Mouse (Mus musculus) urinary bladder, postnatal 10 days (tissue): Measurements from ENCODE around the gene Adamts5.

ENCODE experiments used
- DNase-seq: peaks from one replicate; pipeline ENCODE4 v3.0.0; 2022; ENCODE audit warnings: low spot score

Gene Adamts5

DNA sequence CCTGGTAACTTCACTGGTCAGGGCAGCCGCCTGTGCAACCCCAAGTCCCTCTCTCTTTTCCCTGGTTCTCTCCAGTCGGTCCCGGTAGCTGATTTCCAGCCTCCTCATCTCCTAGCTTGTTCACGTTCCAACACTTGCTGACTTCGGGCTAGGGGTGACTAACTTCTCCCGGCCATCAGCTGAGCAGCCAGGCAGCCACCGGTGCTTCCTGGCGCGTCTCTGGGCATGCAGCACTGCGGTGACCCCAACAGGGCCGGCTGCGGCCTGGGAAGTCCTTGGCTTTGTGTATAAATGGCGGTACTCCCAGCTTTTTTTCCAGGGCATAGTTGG lies at the start of gene Adamts5:
Adamts5 (minus strand) TSS at position 248 of the 330 bp plus-strand sequence.
- no peak for DNase-seq

DNA sequence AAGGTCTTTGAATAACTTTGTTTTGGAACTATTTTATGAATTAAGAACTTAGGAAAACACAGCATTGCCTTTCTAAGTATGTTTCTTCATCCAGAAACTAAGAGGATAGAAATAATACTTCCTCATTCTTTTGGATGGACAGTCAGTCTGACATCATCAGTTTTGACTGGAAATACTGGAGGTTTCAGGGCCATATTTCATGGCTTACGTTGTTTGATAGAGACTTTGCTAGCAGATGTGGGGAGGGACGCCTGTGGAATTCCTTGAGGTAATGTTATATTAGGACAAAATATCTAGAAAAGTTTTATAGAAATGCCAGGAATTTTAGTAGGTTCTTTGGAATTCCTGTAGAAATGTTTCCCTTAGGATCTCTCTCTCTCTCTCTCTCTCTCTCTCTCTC lies 48.7 kb upstream of the Adamts5 start:
- DNase-seq = no peak

DNA sequence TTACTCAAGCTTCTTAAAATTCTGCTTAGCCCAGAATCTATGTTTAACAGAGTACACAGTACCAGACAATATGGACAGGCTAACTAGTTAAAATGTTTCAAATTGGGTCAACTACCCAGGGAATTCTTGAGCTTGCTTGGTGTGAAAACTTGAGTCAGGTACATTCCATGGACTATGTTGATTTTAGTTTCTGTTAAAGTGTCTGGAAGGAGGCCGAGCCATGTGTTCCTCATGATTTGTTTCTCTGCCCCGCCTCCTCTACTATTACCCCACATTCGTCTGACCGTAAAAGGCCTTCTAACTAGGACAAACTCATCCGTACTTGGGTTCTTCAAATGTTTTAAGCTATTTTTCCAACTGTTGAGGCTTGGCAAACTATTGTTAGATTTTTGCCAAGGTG lies 24.4 kb upstream of the Adamts5 start:
- no peak for DNase-seq

DNA sequence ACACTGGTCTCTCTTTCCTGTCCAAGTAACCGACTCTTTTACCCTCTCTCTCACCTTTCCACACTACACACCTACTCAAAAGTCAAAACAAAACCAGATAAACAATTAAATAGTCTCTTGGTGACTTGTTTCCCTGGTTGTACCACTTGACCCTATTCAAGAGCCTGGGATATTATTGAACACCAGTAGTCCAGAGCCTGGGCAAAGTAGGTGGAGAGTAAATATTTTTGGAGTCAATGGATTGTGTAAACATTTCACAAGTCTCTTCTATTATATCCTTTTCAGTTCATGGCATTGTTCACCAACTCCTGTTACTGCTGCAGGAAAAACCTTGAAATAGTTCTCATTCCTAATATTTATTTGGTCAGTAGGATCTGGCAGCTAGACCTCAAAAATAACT lies 20.8 kb upstream of the Adamts5 start:
- DNase-seq = no peak

- no peak for DNase-seq
Measured at GRCm38 (mm10) chr16:85920122-85920521, 18.5 kb upstream of the Adamts5 start.

GRCm38 (mm10) chr16:85900702-85901580 lies 687 bp downstream of the Adamts5 start:
- DNase-seq = peak; percentile 10

DNA sequence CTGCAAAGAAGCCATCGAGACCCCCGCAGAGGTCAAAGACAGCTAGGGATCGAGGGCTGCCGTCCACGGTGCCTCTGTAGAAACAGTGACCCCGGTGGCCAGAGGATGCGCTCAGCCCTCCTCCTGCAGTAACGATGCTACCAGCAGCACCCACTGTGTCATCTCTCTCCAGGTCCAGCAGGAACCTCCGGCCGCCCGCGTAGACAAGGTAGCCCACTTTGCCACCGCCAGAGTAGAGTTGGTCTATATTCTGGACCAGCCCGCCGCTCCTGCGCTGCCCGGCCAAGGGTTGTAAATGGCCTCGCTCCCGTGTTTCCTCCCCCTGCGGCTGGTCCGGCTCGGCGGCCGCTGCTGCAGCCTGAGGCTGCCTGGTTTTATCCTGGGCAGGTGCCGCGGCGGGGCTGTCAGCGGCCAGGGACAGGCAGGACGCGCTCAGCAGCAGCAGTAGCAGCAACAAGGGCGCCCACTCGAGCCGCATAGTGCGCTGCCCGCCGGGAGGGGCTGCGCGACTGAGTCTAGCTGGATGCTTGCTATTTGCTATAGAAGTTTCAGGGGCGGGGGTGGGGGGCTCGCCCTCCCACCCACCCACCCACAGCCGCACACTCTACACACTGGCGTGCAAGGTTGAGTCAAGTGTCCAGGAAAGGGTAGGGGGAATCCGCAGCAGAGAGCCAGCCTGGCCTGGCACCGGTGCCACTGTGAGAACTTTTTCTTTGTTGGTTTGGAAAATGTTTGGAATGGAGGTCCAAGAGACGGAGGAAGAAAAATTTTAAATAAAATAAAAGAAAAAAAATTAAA lies 1.6 kb downstream of the Adamts5 start:
- DNase-seq = peak; percentile 11

DNA sequence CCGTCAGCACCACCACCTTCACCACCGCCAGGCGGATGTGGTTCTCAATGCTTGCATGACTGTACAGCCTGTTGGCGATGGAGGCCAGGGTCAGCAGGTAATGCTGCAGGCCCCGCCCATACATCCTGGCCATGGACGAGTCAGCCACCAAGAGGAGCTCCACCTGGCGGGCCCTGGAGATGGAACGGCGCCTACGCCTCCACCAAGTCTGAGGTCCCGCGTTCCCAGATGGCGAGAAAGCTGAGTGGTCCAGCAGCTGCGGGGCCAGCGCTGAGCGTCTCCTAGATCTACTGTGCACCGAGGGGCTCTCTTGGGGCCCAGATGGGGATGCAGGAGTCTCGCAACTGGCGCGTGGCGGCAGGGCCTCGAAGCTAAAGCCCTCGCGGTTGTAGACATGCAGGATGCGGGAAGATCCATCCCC lies 2.3 kb downstream of the Adamts5 start:
- no peak for DNase-seq

- DNase-seq = no peak
Measured at GRCm38 (mm10) chr16:85898816-85899215, 2.8 kb downstream of the Adamts5 start.

- DNase-seq = no peak
Measured at GRCm38 (mm10) chr16:85898391-85898790, 3.2 kb downstream of the Adamts5 start.

GRCm38 (mm10) chr16:85897854-85898253 lies 3.8 kb downstream of the Adamts5 start:
- no peak for DNase-seq

DNA sequence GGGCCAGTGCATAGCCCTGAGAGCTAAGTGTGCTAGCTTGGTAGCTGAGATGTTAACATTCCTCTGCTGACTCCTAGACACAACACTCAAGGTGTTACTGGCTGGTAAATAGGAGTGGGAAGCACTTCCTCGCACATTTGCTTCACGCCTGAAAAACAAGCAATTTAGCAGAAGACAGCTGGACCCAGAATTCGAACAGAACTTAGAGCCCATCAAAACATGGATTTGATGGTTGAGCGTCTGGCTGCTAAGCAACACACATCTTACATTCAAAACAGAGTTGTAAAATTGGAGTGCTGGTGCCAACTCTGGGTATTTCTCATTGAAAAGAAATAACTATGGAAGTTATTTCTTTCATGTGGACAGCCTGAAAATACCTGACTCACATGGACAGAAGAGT lies 5.7 kb downstream of the Adamts5 start:
- no peak for DNase-seq

GRCm38 (mm10) chr16:85889778-85890177 lies 11.8 kb downstream of the Adamts5 start:
- DNase-seq = no peak

DNA sequence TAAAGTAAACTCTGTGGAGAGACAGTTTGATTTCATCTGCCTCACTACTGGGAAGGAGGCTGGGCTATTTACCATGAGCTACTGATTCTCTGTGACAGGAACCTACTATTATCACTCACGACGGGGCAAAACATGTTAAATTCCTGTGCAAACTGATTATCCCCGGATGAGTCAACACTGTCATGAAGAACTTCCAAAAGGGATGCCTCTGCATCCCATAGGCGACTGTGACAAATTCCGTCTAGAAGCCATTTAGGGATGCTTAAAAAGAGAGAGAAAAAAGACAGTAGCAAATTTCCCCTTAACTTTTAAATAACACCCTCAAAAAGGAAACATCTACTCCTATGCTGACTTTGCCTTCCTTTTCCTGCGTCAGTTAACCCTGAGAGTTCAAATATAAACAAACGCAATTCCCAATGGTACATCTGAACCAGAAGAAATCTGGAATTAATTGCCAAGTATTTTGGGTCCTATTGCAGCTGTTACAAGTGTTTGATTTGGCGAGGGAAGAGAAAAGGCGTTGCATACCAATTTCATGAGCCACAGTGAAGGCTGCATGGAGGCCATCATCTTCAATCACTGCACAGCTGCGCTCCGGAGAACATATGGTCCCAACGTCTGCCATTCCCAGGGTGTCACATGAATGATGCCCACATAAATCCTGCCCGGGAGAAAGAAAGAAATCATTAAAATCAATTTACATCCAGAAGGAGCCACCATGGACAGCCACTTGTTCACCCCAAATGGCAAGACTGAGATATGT lies 14.2 kb downstream of the Adamts5 start:
- DNase-seq = no peak

DNA sequence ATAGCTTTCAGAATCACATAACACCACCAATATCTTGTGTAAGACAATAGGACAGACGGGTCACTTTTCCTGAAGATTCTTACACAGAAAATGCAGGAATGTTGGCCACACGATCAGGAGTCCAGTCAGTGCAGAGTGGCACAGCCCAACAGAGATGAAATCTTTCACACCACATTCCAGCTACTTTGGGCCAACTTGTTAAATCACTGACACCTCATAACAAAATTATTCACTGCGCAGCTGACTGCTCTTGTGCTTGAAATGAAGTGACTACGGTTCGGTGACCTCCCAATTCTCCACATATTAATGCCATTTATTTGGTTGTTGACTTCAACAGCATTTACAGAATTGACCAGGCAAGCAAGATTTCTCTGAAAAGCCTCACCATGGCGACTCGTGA lies 22.6 kb downstream of the Adamts5 start:
- DNase-seq = no peak

DNA sequence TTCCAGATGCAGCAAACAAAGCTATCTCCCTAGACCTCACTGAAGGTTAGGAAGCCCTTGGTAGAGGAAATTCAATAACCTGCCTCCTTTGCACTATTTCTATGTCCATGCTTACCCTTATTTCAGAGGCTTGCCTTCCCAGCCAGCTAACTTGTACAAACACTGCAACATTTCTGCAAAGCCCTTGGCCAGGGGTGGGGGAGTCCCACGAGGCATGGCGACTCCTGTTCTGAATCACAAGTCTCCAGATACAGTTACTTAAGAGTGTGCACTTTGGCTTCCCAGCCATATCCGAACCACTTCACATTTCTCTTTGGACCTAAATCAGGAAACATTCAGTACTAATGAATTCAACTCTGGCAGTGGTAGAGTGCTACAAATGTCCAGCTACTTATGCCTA lies 27.5 kb downstream of the Adamts5 start:
- DNase-seq = no peak

GRCm38 (mm10) chr16:85871971-85872370 lies 29.7 kb downstream of the Adamts5 start:
- no peak for DNase-seq

GRCm38 (mm10) chr16:85871248-85871647 lies 30.4 kb downstream of the Adamts5 start:
- DNase-seq = no peak

DNA sequence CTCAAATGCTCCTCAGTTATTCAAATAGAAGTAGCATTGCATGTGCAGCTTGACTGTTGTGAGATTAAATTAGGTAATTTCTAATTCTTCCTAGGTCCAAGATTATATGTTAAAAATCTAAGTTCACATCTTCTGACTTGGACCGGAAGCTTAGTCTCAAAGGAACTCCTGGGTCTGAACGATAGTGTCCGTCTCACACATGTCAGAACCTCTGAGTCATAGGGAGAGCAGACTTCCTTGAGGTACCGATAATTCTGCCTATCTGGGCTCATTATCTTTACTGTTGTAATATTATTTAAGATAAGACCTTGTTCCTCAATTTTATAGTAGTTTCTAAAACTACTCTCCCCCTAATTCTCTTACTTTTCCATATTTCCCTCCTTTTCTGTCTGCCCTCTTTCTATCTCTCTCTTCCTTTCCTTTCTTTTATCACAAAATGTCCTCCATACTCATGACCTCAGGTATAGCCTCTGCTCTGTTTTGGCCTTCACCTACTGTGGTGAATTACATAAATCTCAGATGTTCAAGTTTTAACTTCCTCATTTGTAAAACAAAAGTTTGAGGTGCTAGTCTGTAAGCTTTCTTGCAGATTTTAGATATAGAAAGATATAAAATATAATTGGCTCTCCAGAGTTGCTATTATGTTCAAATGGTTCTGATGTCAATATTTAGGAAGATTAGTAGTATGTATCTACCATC lies 36.8 kb downstream of the Adamts5 start:
- DNase-seq = no peak

DNA sequence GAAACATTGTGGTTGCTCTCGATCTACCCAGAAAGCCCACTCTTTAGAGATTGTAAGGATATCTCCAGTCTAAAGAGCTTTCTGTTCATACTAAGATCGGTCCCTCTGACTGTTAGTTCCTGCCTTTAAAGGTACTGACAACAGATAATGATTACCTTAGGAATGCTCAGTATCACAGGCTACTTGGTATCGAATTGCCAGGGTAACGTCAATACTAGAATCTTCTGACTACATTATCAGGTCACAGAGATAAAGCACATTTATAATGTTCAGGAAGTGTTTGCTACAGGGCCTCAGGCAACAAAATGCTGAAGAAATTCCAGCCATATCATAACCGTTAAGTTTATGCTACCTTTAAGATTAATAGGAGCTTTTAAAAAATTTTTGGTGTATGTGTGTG lies 47.1 kb downstream of the Adamts5 start:
- no peak for DNase-seq

DNA sequence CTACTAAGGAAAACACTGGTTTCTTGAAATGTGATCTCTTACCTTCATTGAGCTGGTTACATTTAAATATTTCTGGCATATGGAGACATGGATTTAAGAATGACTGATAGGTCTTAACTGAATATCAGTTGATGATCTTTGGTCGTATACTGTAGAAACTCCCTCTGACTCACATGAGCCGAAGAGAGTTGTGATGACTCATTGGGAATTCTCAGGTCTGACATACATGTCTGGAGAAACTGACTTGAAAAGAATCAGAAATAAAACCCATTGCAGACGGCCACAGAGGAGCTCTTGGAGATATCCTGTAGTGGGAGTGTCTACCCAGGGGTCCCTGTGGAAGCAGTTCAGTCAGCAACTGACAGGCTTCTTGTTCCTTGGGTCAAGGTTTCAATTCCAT lies 74.6 kb downstream of the Adamts5 start:
- DNase-seq = no peak

- no peak for DNase-seq
Measured at GRCm38 (mm10) chr16:85822330-85822916, 79.2 kb downstream of the Adamts5 start.
